Mouse (Mus musculus): ENCODE data around the gene Qk. TPM values are rescaled to one million over a fixed set of nuclear protein-coding genes. Genes with fewer than 3 reads are reported as not detected.

Qk gene
- polyA plus RNA-seq, 1 experiment from 2014 or later, result 32.9 TPM

DNA sequence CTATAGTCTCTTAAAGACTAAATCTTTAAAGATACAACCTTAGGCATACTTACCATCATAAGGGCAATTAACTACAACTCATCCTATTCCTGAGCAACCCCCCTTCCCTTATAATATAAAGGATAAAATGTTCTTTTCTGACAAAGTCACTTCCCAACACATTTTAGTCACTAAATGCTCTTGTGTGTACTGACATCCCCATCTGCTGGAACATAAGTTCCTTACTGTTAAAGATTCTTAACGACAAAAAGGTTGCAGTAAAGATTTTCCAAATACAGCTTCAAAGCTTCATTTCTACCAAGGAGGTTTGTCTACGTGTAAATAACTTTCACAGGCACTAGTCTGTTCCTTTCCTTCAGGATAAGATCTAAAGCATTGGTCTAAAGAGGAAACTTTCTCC is 13.2 kb downstream of the Qk start:
- Histone ChIP-seq H3K4me1 (peaks cover 52% of the 10 kb centered on the region), H3K27ac (replicated peaks) (no peak overlapping the region), H3K4me2 (peak overlapping the region; percentile 44), H3K36me3 (no peaks in the 10 kb centered on the region), H3K27me3 (replicated peaks) (no peaks in the 10 kb centered on the region), H3K9ac (peak overlapping the region; percentile 69), H3K4me3 (peak overlapping the region; percentile 13; the same call in 1 of the 2 replicates), H3K9me3 (no peaks in the 10 kb centered on the region)
- 33% methylated on average over 2 of the region's 2 CpGs for WGBS
- no peak for ATAC-seq (ENCODE audit: extremely low read depth, insufficient number of reproducible peaks, low FRiP score, low TSS enrichment)

DNA sequence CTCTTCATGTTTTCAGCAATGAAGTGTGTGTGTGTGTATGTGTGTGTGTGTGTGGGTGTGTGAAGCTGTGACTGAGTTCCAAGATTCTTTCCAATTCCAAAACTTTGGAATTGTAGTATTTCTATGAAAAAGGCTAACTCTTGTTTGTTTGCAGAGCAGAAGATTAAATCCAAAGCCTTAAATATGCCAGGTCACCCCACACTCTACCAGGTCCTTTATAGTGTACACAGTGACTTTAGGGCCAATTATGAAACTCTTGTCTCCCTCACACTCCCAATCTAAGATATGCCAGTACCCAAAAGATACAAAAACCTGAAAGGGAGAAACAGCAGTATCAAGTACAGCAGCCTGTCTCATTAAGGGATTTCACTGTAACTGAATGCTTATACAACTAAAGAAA is 15.7 kb downstream of the Qk start:
- no peaks in the 10 kb centered on the region for H3K9me3 ChIP-seq
- peak overlapping the region; percentile 71 for H3K9ac ChIP-seq
- H3K27ac ChIP-seq (replicated peaks), result peak overlapping the region; percentile 66
- H3K4me1 ChIP-seq, result peaks cover 45% of the 10 kb centered on the region
- H3K4me2 ChIP-seq, result peak overlapping the region; percentile 47
- H3K36me3 ChIP-seq, result no peaks in the 10 kb centered on the region
- ATAC-seq (ENCODE audit: extremely low read depth, insufficient number of reproducible peaks, low FRiP score, low TSS enrichment), result no peak
- H3K4me3 ChIP-seq, result peak overlapping the region; percentile 22; the same call in 1 of the 2 replicates
- no peaks in the 10 kb centered on the region for H3K27me3 ChIP-seq (replicated peaks)

DNA sequence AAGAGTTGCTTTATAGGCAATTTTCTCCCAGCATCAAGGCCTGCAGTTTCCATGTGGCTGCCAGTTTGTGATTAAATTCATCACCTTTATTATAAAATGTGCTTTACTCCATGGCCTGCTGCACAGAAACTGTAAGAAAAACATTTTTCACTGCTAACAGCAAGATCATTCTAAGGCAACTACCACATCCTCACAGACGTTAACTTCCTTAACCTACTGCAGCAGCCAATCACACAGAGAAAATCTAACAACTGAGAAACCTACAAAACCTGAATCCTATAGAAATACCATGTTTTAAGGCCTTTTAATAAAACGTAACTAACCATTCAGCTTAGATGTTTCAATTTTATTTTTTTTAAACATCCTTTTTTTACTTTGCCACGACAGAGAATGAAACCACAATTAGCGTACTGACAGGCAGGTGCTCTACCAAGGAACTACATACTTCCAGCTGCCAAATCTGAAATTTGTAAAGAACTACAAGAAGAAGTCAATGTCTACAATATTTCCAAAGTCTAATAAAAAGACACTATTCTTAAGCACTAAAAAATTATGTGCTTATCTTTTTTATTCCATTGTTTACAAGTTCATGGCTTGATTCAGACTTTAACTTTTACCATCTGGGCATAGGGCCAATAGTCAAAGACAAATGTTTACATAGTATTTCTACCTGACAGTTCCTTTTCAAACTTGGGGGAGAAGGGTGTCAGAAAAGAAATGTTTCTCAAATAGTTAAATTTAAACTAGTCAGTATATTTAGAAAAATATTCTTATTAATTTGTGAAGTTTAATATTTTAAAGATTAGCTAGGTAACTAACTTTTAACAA is 18.5 kb downstream of the Qk start:
- no peak overlapping the region for H3K4me3 ChIP-seq
- no peaks in the 10 kb centered on the region for H3K9me3 ChIP-seq
- H3K27me3 ChIP-seq (replicated peaks), result no peaks in the 10 kb centered on the region
- 46% methylated on average over 4 of the region's 4 CpGs for WGBS
- H3K9ac ChIP-seq, result peak overlapping the region; percentile 38
- ATAC-seq (ENCODE audit: extremely low read depth, insufficient number of reproducible peaks, low FRiP score, low TSS enrichment), result no peak
- H3K4me2 ChIP-seq, result peak overlapping the region; percentile 48
- H3K4me1 ChIP-seq, result peaks cover 40% of the 10 kb centered on the region
- no peaks in the 10 kb centered on the region for H3K36me3 ChIP-seq
- no peak overlapping the region for H3K27ac ChIP-seq (replicated peaks)

DNA sequence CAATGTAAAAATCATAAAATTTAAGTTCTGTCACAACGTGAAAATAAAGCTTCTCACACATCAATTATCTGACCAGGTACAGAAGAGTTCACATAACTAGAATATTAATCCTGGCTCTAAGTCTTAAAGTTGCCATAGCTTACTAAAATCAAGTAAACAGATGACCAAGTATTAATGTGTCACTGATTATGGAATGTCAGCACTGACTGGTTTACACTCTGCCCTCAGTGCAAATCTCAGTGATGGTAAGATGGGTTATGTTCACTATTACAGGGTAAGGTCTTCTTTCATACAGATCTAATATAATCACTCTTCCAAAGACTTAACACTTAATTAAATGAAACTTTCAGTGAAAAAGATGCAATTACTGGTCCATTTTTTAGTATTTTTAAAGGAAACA is 20.3 kb downstream of the Qk start:
- Histone ChIP-seq H3K9ac (no peak overlapping the region), H3K27ac (replicated peaks) (no peak overlapping the region), H3K4me1 (peaks cover 46% of the 10 kb centered on the region), H3K4me3 (no peak overlapping the region), H3K36me3 (no peaks in the 10 kb centered on the region), H3K27me3 (replicated peaks) (no peaks in the 10 kb centered on the region), H3K4me2 (peak overlapping the region; percentile 31; the same call in 1 of the 2 replicates), H3K9me3 (no peaks in the 10 kb centered on the region)
- no peak for ATAC-seq (ENCODE audit: extremely low read depth, insufficient number of reproducible peaks, low FRiP score, low TSS enrichment)
- 49% methylated on average over 1 of the region's 1 CpGs for whole genome bisulfite sequencing

DNA sequence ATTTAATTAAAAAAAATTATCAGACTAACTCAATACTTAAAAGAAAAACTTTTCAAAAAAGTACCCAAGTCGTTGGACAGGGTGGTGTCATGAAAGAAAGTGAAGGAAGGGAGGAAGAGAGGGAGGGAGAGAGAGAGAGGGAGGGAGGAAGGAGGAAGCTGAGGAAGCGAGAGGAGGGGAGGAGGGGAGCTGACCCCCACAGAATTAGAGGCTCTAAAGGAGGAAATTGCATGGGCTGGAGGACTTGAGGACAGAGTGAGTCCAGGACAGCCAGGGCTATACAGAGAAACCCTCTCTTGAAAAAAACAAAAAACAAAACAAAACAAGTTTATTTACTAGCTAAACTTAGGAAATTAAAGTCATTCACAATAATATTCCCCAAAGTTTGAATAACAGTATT is 27.1 kb downstream of the Qk start:
- WGBS, result 36% methylated on average over 2 of the region's 2 CpGs
- H3K36me3 ChIP-seq, result no peaks in the 10 kb centered on the region
- H3K4me1 ChIP-seq, result peaks cover 45% of the 10 kb centered on the region
- no peak overlapping the region for H3K4me3 ChIP-seq
- no peak overlapping the region for H3K27ac ChIP-seq (replicated peaks)
- no peak overlapping the region for H3K4me2 ChIP-seq
- no peak overlapping the region for H3K9ac ChIP-seq
- no peaks in the 10 kb centered on the region for H3K27me3 ChIP-seq (replicated peaks)
- no peaks in the 10 kb centered on the region for H3K9me3 ChIP-seq
- no peak for ATAC-seq (ENCODE audit: extremely low read depth, insufficient number of reproducible peaks, low FRiP score, low TSS enrichment)

DNA sequence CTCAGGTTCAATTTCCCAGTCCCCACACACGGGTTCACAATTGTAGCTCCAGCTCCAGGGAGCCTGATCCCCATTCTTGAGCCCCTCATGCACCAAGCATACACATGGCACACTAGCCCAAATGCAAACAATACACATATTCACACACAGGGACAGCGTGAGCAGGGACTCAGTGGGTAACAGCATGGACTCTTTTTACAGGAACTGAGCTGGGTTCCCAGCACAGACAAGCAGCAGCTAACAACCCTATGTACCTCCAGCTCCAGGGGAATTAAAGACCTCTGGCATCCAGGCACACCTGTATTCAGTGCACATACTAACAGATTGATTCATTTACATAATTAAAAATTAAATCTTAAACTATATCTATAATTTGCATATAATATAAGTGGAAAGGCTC is 34.9 kb downstream of the Qk start:
- 60% methylated on average over 2 of the region's 2 CpGs for WGBS
- peaks cover 56% of the 10 kb centered on the region for H3K4me1 ChIP-seq
- H3K27me3 ChIP-seq (replicated peaks), result no peaks in the 10 kb centered on the region
- no peak for ATAC-seq (ENCODE audit: extremely low read depth, insufficient number of reproducible peaks, low FRiP score, low TSS enrichment)
- peaks cover 17% of the 10 kb centered on the region for H3K36me3 ChIP-seq
- peak overlapping the region; percentile 37; the same call in 1 of the 2 replicates for H3K9ac ChIP-seq
- peak overlapping the region; percentile 31 for H3K4me2 ChIP-seq
- no peaks in the 10 kb centered on the region for H3K9me3 ChIP-seq
- no peak overlapping the region for H3K4me3 ChIP-seq
- H3K27ac ChIP-seq (replicated peaks), result no peak overlapping the region

DNA sequence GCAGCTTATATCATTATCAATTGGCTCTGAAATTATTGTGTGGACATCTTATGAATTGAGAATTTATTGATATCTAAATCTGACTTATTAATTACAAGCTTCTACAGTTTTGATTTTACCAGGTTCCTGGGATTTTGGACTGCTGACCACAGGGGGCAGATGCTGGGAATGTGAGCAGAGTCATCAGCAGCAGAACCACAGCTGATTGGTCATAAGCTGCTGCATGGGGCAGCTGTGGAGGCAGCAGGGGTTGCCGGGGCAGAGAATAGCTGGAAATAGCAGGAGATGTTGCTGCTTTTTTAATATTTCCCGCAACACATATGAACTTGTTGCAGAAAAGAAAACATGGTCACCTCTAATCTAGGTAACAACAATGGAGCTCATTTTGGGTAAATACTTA is 40.1 kb downstream of the Qk start:
- ATAC-seq (ENCODE audit: extremely low read depth, insufficient number of reproducible peaks, low FRiP score, low TSS enrichment), result no peak
- H3K4me1 ChIP-seq, result peaks cover 37% of the 10 kb centered on the region
- WGBS, result 65% methylated on average over 2 of the region's 2 CpGs
- H3K27me3 ChIP-seq (replicated peaks), result no peaks in the 10 kb centered on the region
- no peak overlapping the region for H3K27ac ChIP-seq (replicated peaks)
- no peak overlapping the region for H3K9ac ChIP-seq
- H3K9me3 ChIP-seq, result no peaks in the 10 kb centered on the region
- no peak overlapping the region for H3K4me3 ChIP-seq
- no peak overlapping the region for H3K4me2 ChIP-seq
- H3K36me3 ChIP-seq, result peaks cover 29% of the 10 kb centered on the region

DNA sequence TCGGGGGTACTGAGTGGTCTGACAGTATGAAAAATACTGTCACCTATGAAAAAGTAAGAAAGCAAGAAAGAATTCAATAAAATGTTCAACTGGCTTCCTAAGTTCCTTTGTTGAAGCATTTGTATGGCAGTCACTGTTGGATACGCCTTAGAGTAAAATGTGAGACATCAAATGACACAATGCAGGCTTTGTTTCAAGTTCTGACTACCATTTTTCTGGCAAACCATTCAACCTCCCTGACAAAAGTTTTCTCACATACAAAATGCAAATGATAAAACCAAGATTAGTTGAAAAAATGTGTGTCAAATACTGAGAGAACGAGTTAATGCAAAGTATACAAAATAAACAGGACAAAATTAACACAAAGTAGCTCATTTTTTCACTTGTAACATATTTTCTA is 50.1 kb downstream of the Qk start:
- H3K4me1 ChIP-seq, result peaks cover 33% of the 10 kb centered on the region
- no peak for ATAC-seq (ENCODE audit: extremely low read depth, insufficient number of reproducible peaks, low FRiP score, low TSS enrichment)
- H3K36me3 ChIP-seq, result peaks cover 19% of the 10 kb centered on the region
- no peak overlapping the region for H3K27ac ChIP-seq (replicated peaks)
- WGBS, result 69% methylated on average over 3 of the region's 3 CpGs
- no peak overlapping the region for H3K4me3 ChIP-seq
- H3K9me3 ChIP-seq, result no peaks in the 10 kb centered on the region
- no peak overlapping the region for H3K4me2 ChIP-seq
- no peaks in the 10 kb centered on the region for H3K27me3 ChIP-seq (replicated peaks)
- no peak overlapping the region for H3K9ac ChIP-seq

DNA sequence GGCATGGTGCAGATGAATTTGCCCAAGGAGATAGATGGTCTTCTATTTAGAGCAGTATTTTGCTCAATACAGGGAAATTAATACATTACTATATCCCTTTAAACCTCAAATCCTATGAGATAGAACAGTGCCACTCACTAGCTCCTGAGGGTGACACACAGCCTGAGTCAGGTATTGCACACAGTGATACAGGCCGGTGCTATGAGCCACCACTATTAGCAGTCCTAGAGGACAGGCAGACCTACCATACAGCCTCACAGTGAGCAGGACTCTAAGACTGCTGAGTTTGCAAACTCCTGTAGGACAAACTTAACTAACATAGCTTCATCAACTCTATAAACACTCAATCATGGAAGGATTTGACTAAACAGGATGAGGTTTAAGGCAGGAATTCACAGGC is 51.2 kb downstream of the Qk start:
- Histone ChIP-seq H3K27ac (replicated peaks) (no peak overlapping the region), H3K27me3 (replicated peaks) (no peaks in the 10 kb centered on the region), H3K9me3 (no peaks in the 10 kb centered on the region), H3K4me1 (peaks cover 33% of the 10 kb centered on the region), H3K9ac (no peak overlapping the region), H3K36me3 (peaks cover 22% of the 10 kb centered on the region), H3K4me3 (no peak overlapping the region), H3K4me2 (no peak overlapping the region)
- WGBS, result 59% methylated on average over 1 of the region's 1 CpGs
- ATAC-seq (ENCODE audit: extremely low read depth, insufficient number of reproducible peaks, low FRiP score, low TSS enrichment), result no peak

DNA sequence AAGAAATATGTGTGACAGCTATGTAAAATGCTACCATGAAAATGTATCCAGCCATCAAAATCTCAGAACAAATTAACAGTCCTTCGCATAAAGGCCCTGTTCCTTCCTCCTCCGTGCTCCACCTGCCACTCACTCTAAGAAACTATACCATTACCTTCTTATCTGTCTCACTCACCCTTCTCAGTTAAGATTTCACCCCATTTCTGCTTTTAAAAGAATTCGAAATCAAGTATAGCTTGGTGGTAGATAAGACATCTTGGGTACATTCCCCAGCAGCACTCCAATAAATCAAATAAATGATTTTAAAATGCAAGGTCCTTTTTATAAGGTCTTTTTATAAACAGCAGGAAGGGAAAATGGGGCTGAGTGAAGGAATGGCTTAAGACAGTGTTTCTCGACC is 53.4 kb downstream of the Qk start:
- Histone ChIP-seq H3K9ac (no peak overlapping the region), H3K4me2 (no peak overlapping the region), H3K27ac (replicated peaks) (no peak overlapping the region), H3K27me3 (replicated peaks) (no peaks in the 10 kb centered on the region), H3K9me3 (no peaks in the 10 kb centered on the region), H3K4me3 (no peak overlapping the region), H3K4me1 (peaks cover 33% of the 10 kb centered on the region), H3K36me3 (peaks cover 26% of the 10 kb centered on the region)
- no peak for ATAC-seq (ENCODE audit: extremely low read depth, insufficient number of reproducible peaks, low FRiP score, low TSS enrichment)
- 70% methylated on average over 4 of the region's 4 CpGs for WGBS

DNA sequence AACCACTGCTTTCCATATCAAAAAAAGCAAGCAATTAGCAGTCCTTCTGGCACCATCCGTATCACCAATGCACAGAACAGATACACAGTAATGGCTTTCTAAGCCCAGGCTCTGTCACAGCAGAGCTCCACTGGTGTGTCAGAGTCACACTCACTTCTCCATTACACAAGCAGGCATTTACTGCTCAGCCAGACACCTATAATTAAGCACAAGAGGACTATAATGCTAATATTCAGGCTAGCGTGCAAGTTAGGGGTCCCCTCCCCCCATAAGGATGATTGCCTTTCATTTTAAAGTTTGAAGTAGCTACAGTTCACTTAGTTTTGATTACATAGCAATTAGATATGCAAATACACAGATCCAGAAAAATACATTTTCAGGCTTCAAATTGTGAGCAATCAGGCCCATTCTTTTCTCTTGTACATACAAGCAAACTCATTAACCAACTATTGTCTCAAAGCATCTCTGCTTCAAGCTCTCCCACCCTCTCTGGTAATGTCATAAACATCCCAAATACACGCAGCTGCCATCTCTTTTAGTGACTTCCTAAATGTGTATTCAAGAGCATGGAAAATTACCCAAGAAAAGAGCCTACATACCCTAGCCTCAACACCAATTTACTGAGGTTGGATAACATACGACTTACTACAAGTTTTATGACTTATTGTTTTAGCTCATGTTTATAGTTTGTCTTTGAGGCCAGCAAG is 68.2 kb downstream of the Qk start:
- H3K9me3 ChIP-seq, result no peaks in the 10 kb centered on the region
- 71% methylated on average over 4 of the region's 4 CpGs for WGBS
- H3K4me3 ChIP-seq, result no peak overlapping the region
- H3K27me3 ChIP-seq (replicated peaks), result no peaks in the 10 kb centered on the region
- H3K4me1 ChIP-seq, result peaks cover 39% of the 10 kb centered on the region
- no peak overlapping the region; the same call in 1 of the 2 replicates for H3K27ac ChIP-seq (replicated peaks)
- peaks cover 16% of the 10 kb centered on the region for H3K36me3 ChIP-seq
- no peak overlapping the region for H3K4me2 ChIP-seq
- no peak for ATAC-seq (ENCODE audit: extremely low read depth, insufficient number of reproducible peaks, low FRiP score, low TSS enrichment)
- no peak overlapping the region for H3K9ac ChIP-seq
